Mouse (Mus musculus) neural tube, embryonic 12.5 days (tissue): Measurements from ENCODE around the gene Babam2. TPM values are rescaled to one million over a fixed set of nuclear protein-coding genes. Genes with fewer than 3 reads are reported as not detected.

Experiments
- ATAC-seq: fragments of 200-750 bp; cut with Nextera tagmentation; 2 replicates; pipeline ENCODE4 v1.8.0; 2017; ENCODE audit warnings: low read depth, mild to moderate bottlenecking, moderate TSS enrichment, moderate library complexity; ENCODE audit not compliant: low FRiP score
- H3K27ac ChIP-seq: fragments of 300-500 bp; sonication (generic); 2 replicates; pipeline ENCODE4 v1.5.1; 2016
- H3K27me3 ChIP-seq: fragments of 300-500 bp; sonication (generic); replicated peaks from 2 replicates; pipeline ENCODE4 v1.6.1; 2016; ENCODE audit warnings: mild to moderate bottlenecking
- H3K36me3 ChIP-seq: fragments of 300-500 bp; sonication (generic); 2 replicates; pipeline ENCODE4 v1.6.1; 2016; ENCODE audit warnings: mild to moderate bottlenecking
- H3K4me1 ChIP-seq: fragments of 300-500 bp; sonication (generic); 2 replicates; pipeline ENCODE4 v1.6.1; 2016
- H3K4me2 ChIP-seq: fragments of 300-500 bp; sonication (generic); replicated peaks from 2 replicates; pipeline ENCODE4 v1.6.1; 2016; ENCODE audit warnings: mild to moderate bottlenecking
- H3K4me3 ChIP-seq: fragments of 300-500 bp; sonication (generic); 2 replicates; pipeline ENCODE4 v1.5.1; 2016
- H3K9ac ChIP-seq: fragments of 300-500 bp; sonication (generic); 2 replicates; pipeline ENCODE4 v1.6.1; 2016; ENCODE audit warnings: mild to moderate bottlenecking
- H3K9me3 ChIP-seq: fragments of 300-500 bp; sonication (generic); 2 replicates; pipeline ENCODE4 v1.6.1; 2016; ENCODE audit warnings: mild to moderate bottlenecking
- WGBS: fragments of 180-500 bp; shearing (Covaris S2); methylation state at CpG from one replicate; pipeline ENCODE4 v1.1.7; 2016; 5-methylcytosine and 5-hydroxymethylcytosine counted together
- polyA plus RNA-seq: library from polyadenylated mRNA; unstranded; fragments of >200 nt; fragmentation: Nextera tagmentation; extraction: Ambion mirVana; gene quantifications from 2 replicates; pipeline ENCODE4 v1.2.1, GENCODE M21; 2016

Babam2 gene
- polyA plus RNA-seq, 1 experiment from 2014 or later: 36.0 TPM

- ATAC-seq: no peak
- Histone ChIP-seq H3K36me3 (no peaks in the 10 kb centered on the region), H3K4me1 (no peaks in the 10 kb centered on the region), H3K4me2 (no peak overlapping the region), H3K27me3 (no peaks in the 10 kb centered on the region), H3K4me3 (no peak overlapping the region), H3K9ac (no peak overlapping the region), H3K9me3 (no peaks in the 10 kb centered on the region), H3K27ac (no peak overlapping the region)
- WGBS: 79% methylated on average over 4 of the region's 4 CpGs
These were observed 299.9 kb downstream of the Babam2 start for GRCm38 (mm10) chr5:31997189-31997954.

GRCm38 (mm10) chr5:31998806-31999205 is 301.3 kb downstream of the Babam2 start:
- no peak overlapping the region for H3K9ac ChIP-seq
- H3K9me3 ChIP-seq: no peaks in the 10 kb centered on the region
- H3K4me3 ChIP-seq: no peak overlapping the region
- no peak for ATAC-seq
- no peaks in the 10 kb centered on the region for H3K4me1 ChIP-seq
- no peak overlapping the region for H3K4me2 ChIP-seq
- no peaks in the 10 kb centered on the region for H3K27me3 ChIP-seq
- H3K36me3 ChIP-seq: no peaks in the 10 kb centered on the region
- 83% methylated on average over 2 of the region's 2 CpGs for WGBS
- no peak overlapping the region for H3K27ac ChIP-seq

GRCm38 (mm10) chr5:32000076-32000475 is 302.6 kb downstream of the Babam2 start:
- no peak overlapping the region for H3K27ac ChIP-seq
- H3K36me3 ChIP-seq: no peaks in the 10 kb centered on the region
- H3K4me1 ChIP-seq: no peaks in the 10 kb centered on the region
- no peak for ATAC-seq
- H3K9me3 ChIP-seq: no peaks in the 10 kb centered on the region
- no peaks in the 10 kb centered on the region for H3K27me3 ChIP-seq
- H3K4me3 ChIP-seq: no peak overlapping the region
- no peak overlapping the region for H3K4me2 ChIP-seq
- no peak overlapping the region for H3K9ac ChIP-seq
- 74% methylated on average over 3 of the region's 3 CpGs for WGBS

GRCm38 (mm10) chr5:32001266-32001665 is 303.8 kb downstream of the Babam2 start:
- Histone ChIP-seq H3K4me1 (no peaks in the 10 kb centered on the region), H3K36me3 (no peaks in the 10 kb centered on the region), H3K9ac (no peak overlapping the region), H3K9me3 (no peaks in the 10 kb centered on the region), H3K4me2 (no peak overlapping the region), H3K4me3 (no peak overlapping the region), H3K27me3 (no peaks in the 10 kb centered on the region), H3K27ac (no peak overlapping the region)
- 91% methylated on average over 9 of the region's 9 CpGs for WGBS
- no peak for ATAC-seq

GRCm38 (mm10) chr5:32001771-32002170 is 304.3 kb downstream of the Babam2 start:
- H3K4me2 ChIP-seq: no peak overlapping the region
- H3K9ac ChIP-seq: no peak overlapping the region
- no peak overlapping the region for H3K4me3 ChIP-seq
- H3K27ac ChIP-seq: no peak overlapping the region
- no peaks in the 10 kb centered on the region for H3K9me3 ChIP-seq
- no peak for ATAC-seq
- 79% methylated on average over 3 of the region's 3 CpGs for WGBS
- no peaks in the 10 kb centered on the region for H3K27me3 ChIP-seq
- no peaks in the 10 kb centered on the region for H3K36me3 ChIP-seq
- no peaks in the 10 kb centered on the region for H3K4me1 ChIP-seq

- no peak for ATAC-seq
- H3K9me3 ChIP-seq: no peaks in the 10 kb centered on the region
- no peak overlapping the region for H3K9ac ChIP-seq
- H3K36me3 ChIP-seq: no peaks in the 10 kb centered on the region
- H3K4me3 ChIP-seq: no peak overlapping the region
- WGBS: 88% methylated on average over 3 of the region's 3 CpGs
- no peaks in the 10 kb centered on the region for H3K27me3 ChIP-seq
- H3K27ac ChIP-seq: no peak overlapping the region
- no peaks in the 10 kb centered on the region for H3K4me1 ChIP-seq
- no peak overlapping the region for H3K4me2 ChIP-seq
These were observed 310.9 kb downstream of the Babam2 start for GRCm38 (mm10) chr5:32008401-32008800.

- H3K9me3 ChIP-seq: no peaks in the 10 kb centered on the region
- no peak overlapping the region for H3K4me2 ChIP-seq
- ATAC-seq: no peak
- H3K4me3 ChIP-seq: no peak overlapping the region
- no peak overlapping the region for H3K27ac ChIP-seq
- 80% methylated on average over 4 of the region's 4 CpGs for WGBS
- no peak overlapping the region for H3K9ac ChIP-seq
- H3K4me1 ChIP-seq: no peaks in the 10 kb centered on the region
- H3K36me3 ChIP-seq: no peaks in the 10 kb centered on the region
- H3K27me3 ChIP-seq: no peaks in the 10 kb centered on the region
These were observed 312.6 kb downstream of the Babam2 start for GRCm38 (mm10) chr5:32010056-32010455.

- WGBS: 79% methylated on average over 2 of the region's 2 CpGs
- no peaks in the 10 kb centered on the region for H3K36me3 ChIP-seq
- no peak for ATAC-seq
- no peak overlapping the region for H3K27ac ChIP-seq
- H3K9ac ChIP-seq: no peak overlapping the region
- H3K4me3 ChIP-seq: no peak overlapping the region
- no peak overlapping the region for H3K4me2 ChIP-seq
- H3K9me3 ChIP-seq: no peaks in the 10 kb centered on the region
- no peaks in the 10 kb centered on the region for H3K27me3 ChIP-seq
- no peaks in the 10 kb centered on the region for H3K4me1 ChIP-seq
These were observed 315.6 kb downstream of the Babam2 start for GRCm38 (mm10) chr5:32013053-32013452.

- Histone ChIP-seq H3K9me3 (no peaks in the 10 kb centered on the region), H3K27me3 (no peaks in the 10 kb centered on the region), H3K9ac (no peak overlapping the region), H3K4me2 (no peak overlapping the region), H3K27ac (no peak overlapping the region), H3K4me1 (no peaks in the 10 kb centered on the region), H3K36me3 (no peaks in the 10 kb centered on the region), H3K4me3 (no peak overlapping the region)
- WGBS: 92% methylated on average over 7 of the region's 7 CpGs
- ATAC-seq: no peak
These were observed 317.3 kb downstream of the Babam2 start for GRCm38 (mm10) chr5:32014786-32015185.

GRCm38 (mm10) chr5:32015949-32016478 is 318.5 kb downstream of the Babam2 start:
- Histone ChIP-seq H3K9me3 (no peaks in the 10 kb centered on the region), H3K4me3 (no peak overlapping the region), H3K9ac (no peak overlapping the region), H3K27me3 (no peaks in the 10 kb centered on the region), H3K4me2 (no peak overlapping the region), H3K4me1 (no peaks in the 10 kb centered on the region), H3K36me3 (no peaks in the 10 kb centered on the region), H3K27ac (no peak overlapping the region)
- ATAC-seq: no peak
- 79% methylated on average over 9 of the region's 9 CpGs for whole genome bisulfite sequencing

- H3K36me3 ChIP-seq: no peaks in the 10 kb centered on the region
- H3K27me3 ChIP-seq: no peaks in the 10 kb centered on the region
- WGBS: 88% methylated on average over 3 of the region's 3 CpGs
- no peak for ATAC-seq
- H3K4me3 ChIP-seq: no peak overlapping the region
- no peak overlapping the region for H3K27ac ChIP-seq
- no peaks in the 10 kb centered on the region for H3K9me3 ChIP-seq
- no peak overlapping the region for H3K4me2 ChIP-seq
- H3K9ac ChIP-seq: no peak overlapping the region
- no peaks in the 10 kb centered on the region for H3K4me1 ChIP-seq
These were observed 320.2 kb downstream of the Babam2 start for GRCm38 (mm10) chr5:32017686-32018085.

- WGBS: 97% methylated on average over 2 of the region's 2 CpGs
- no peak for ATAC-seq
- no peak overlapping the region for H3K4me2 ChIP-seq
- no peaks in the 10 kb centered on the region for H3K4me1 ChIP-seq
- H3K9ac ChIP-seq: no peak overlapping the region
- H3K36me3 ChIP-seq: no peaks in the 10 kb centered on the region
- H3K27ac ChIP-seq: no peak overlapping the region
- no peaks in the 10 kb centered on the region for H3K9me3 ChIP-seq
- H3K4me3 ChIP-seq: no peak overlapping the region
- H3K27me3 ChIP-seq: no peaks in the 10 kb centered on the region
These were observed 320.8 kb downstream of the Babam2 start for GRCm38 (mm10) chr5:32018276-32018675.

GRCm38 (mm10) chr5:32029834-32030433 is 332.4 kb downstream of the Babam2 start:
- Histone ChIP-seq H3K4me2 (no peak overlapping the region), H3K36me3 (no peaks in the 10 kb centered on the region), H3K27ac (no peak overlapping the region), H3K9me3 (no peaks in the 10 kb centered on the region), H3K9ac (no peak overlapping the region), H3K4me3 (no peak overlapping the region), H3K4me1 (no peaks in the 10 kb centered on the region), H3K27me3 (no peaks in the 10 kb centered on the region)
- ATAC-seq: no peak
- WGBS: 90% methylated on average over 3 of the region's 3 CpGs
